Mouse (Mus musculus) small intestine, adult 2 months (tissue): ENCODE results near the gene Tcte3.

Experiments used
- CTCF ChIP-seq: fragments of 200-500 bp; IDR thresholded peaks from 2 replicates; pipeline ENCODE4 v1.5.1; 2012; ENCODE audit warnings: low read depth, mild to moderate bottlenecking, control low read depth, inconsistent platforms, low read length, moderate library complexity, mixed read lengths; ENCODE audit not compliant: insufficient replicate concordance, insufficient read length; ENCODE audit errors: extremely low read depth
- POLR2A ChIP-seq: fragments of 200-500 bp; IDR thresholded peaks from 2 replicates; pipeline ENCODE4 v1.6.1; 2012; ENCODE audit warnings: low read depth, mild to moderate bottlenecking, control low read depth, inconsistent platforms, low read length, moderate library complexity

- TF ChIP-seq POLR2A = no peak
- no peak for TF ChIP-seq CTCF
These were observed 26.9 kb upstream of the Tcte3 start for GRCm38 (mm10) chr17:15068040-15068792.
